In genomic region chr17:8092537-8093526, GRCm38 (mm10) we compare ENCODE assay signal across 12 mouse cellular contexts. TPM values are rescaled to one million over a fixed set of nuclear protein-coding genes. Genes with fewer than 3 reads are reported as not detected.
DNase-seq lines count a peak whose midpoint lies in the region; ATAC-seq and TF ChIP-seq lines count a peak whose summit lies in the region.
"Not testable (repeated sequence)": the region's sequence is repeated elsewhere in the genome, so short reads cannot be mapped to it uniquely, and the experiment has no call there.
"Had no signal": no experiment of that assay in that cellular context is flagged by ENCODE, and none has a peak within 500 bp of the region (broad histone marks: within the 10 kb centered on the region; RNA-seq: fewer than 3 reads in every experiment).

No protein-coding gene starts in this region.

- TF ChIP-seq POLR2A in thymus, adult 2 months (IDR thresholded peaks at IDR 0.05; ENCODE audit: control insufficient read depth, extremely low read depth, insufficient read depth, low read length, poor library complexity): not testable (repeated sequence)

- not testable (repeated sequence) for H3K27me3 ChIP-seq in forebrain, embryonic 13.5 days; forebrain, postnatal 0 days (ENCODE audit: insufficient read depth, low read length); heart, embryonic 16.5 days (ENCODE audit: control insufficient read depth, insufficient read depth, low read length); hindbrain, embryonic 15.5 days; kidney, embryonic 15.5 days; neural tube, embryonic 13.5 days; thymus, adult 2 months (ENCODE audit: control insufficient read depth, insufficient read depth, low read length)

- H3K36me3 ChIP-seq in forebrain, embryonic 13.5 days (ENCODE audit: poor library complexity, severe bottlenecking); forebrain, postnatal 0 days (ENCODE audit: insufficient read depth); heart, embryonic 16.5 days (ENCODE audit: control insufficient read depth, insufficient read depth); hindbrain, embryonic 15.5 days; kidney, embryonic 15.5 days; neural tube, embryonic 13.5 days; thymus, adult 2 months (ENCODE audit: control insufficient read depth, insufficient read depth, low read length): not testable (repeated sequence)

- H3K4me1 ChIP-seq in forebrain, embryonic 13.5 days; forebrain, postnatal 0 days (ENCODE audit: insufficient read depth); heart, embryonic 16.5 days (ENCODE audit: control insufficient read depth, insufficient read depth, low read length); hindbrain, embryonic 15.5 days (replicated peaks); kidney, embryonic 15.5 days; neural tube, embryonic 13.5 days (replicated peaks): not testable (repeated sequence)
- H3K4me1 ChIP-seq in thymus, adult 2 months (replicated peaks; ENCODE audit: control insufficient read depth, insufficient read depth, low read length): peaks cover 21% of the 10 kb centered on the region

- H3K27ac ChIP-seq in forebrain, embryonic 13.5 days; forebrain, postnatal 0 days (ENCODE audit: low read depth, low read length); heart, embryonic 16.5 days (ENCODE audit: low read length); hindbrain, embryonic 15.5 days (replicated peaks); kidney, embryonic 15.5 days; neural tube, embryonic 13.5 days (replicated peaks): not testable (repeated sequence)
- H3K27ac ChIP-seq in thymus, adult 2 months (ENCODE audit: control insufficient read depth, insufficient read depth, low read length): peak overlapping the region; percentile 85

- H3K4me2 ChIP-seq in forebrain, embryonic 13.5 days; forebrain, postnatal 0 days (ENCODE audit: low read depth); heart, embryonic 16.5 days (ENCODE audit: low read depth, low read length); hindbrain, embryonic 15.5 days; kidney, embryonic 15.5 days; neural tube, embryonic 13.5 days: not testable (repeated sequence)

- not testable (repeated sequence) for H3K4me3 ChIP-seq in forebrain, embryonic 13.5 days; forebrain, postnatal 0 days (ENCODE audit: low read depth, low read length); heart, embryonic 16.5 days (ENCODE audit: low read length); hindbrain, embryonic 15.5 days; kidney, embryonic 15.5 days (replicated peaks); neural tube, embryonic 13.5 days; thymus, adult 2 months (ENCODE audit: control insufficient read depth, insufficient read depth, low read length)

- peak; percentile 53; the same call in 1 of the 2 replicates for ATAC-seq in forebrain, embryonic 13.5 days
- ATAC-seq in forebrain, postnatal 0 days: peak; percentile 87
- ATAC-seq in heart, embryonic 16.5 days (replicated peaks; ENCODE audit: extremely low read depth, insufficient read depth, low FRiP score): peak; percentile 30; the same call in 1 of the 2 replicates
- peak; percentile 40; the same call in 1 of the 2 replicates for ATAC-seq in hindbrain, embryonic 15.5 days (ENCODE audit: low FRiP score, low read depth)
- ATAC-seq in kidney, embryonic 15.5 days (replicated peaks; ENCODE audit: low FRiP score): 0 out of 2 replicates have a peak, but pooled peaks have one; percentile 23
- ATAC-seq in neural tube, embryonic 13.5 days (ENCODE audit: low read depth): peak; percentile 32; the same call in 1 of the 2 replicates

- not testable (repeated sequence) for H3K9ac ChIP-seq in forebrain, embryonic 13.5 days; forebrain, postnatal 0 days; heart, embryonic 16.5 days (ENCODE audit: low read length); hindbrain, embryonic 15.5 days; kidney, embryonic 15.5 days; neural tube, embryonic 13.5 days

- H3K9me3 ChIP-seq in forebrain, embryonic 13.5 days (replicated peaks); forebrain, postnatal 0 days (ENCODE audit: low read length); heart, embryonic 16.5 days (replicated peaks; ENCODE audit: control insufficient read depth, low read length); hindbrain, embryonic 15.5 days; kidney, embryonic 15.5 days (replicated peaks); neural tube, embryonic 13.5 days: not testable (repeated sequence)

- not testable (repeated sequence) for DNase-seq in forebrain, postnatal 0 days
- peak; percentile 24 for DNase-seq in thymus, adult 2 months
- peak; percentile 40 for DNase-seq in thymus, postnatal 4 days

- WGBS in forebrain, embryonic 13.5 days: 62% methylated on average over 4 of the region's 18 CpGs
- 75% methylated on average over 4 of the region's 18 CpGs for WGBS in forebrain, postnatal 0 days
- 38% methylated on average over 3 of the region's 18 CpGs for WGBS in heart, embryonic 16.5 days
- WGBS in hindbrain, embryonic 15.5 days: 71% methylated on average over 4 of the region's 18 CpGs
- WGBS in kidney, embryonic 15.5 days: 44% methylated on average over 3 of the region's 18 CpGs
- 84% methylated on average over 4 of the region's 18 CpGs for WGBS in neural tube, embryonic 13.5 days
- 42% methylated on average over 4 of the region's 18 CpGs for WGBS in thymus, adult 2 months

- TF ChIP-seq CTCF in forebrain, postnatal 0 days (IDR thresholded peaks at IDR 0.05; ENCODE audit: low read depth); thymus, adult 2 months (IDR thresholded peaks at IDR 0.05; ENCODE audit: borderline replicate concordance, control insufficient read depth, extremely low read depth, insufficient read depth, low read length, poor library complexity): not testable (repeated sequence)

RNA-seq across cellular contexts. Expression of gene Gm49673, which starts 54.8 kb away (rescaled TPM):
- 0.21 TPM in 1 of 2 replicates, not detected in the other for polyA plus RNA-seq in forebrain, embryonic 13.5 days (2015; fragmentation: Nextera tagmentation; extraction: Ambion mirVana)
- 0.48 TPM in 1 of 2 replicates, not detected in the other for total RNA-seq in forebrain, postnatal 0 days (2014; rRNA removed)
- polyA plus RNA-seq in forebrain, postnatal 0 days (2015; fragmentation: Nextera tagmentation; extraction: Ambion mirVana): 0.09 and 0.53 TPM in 2 replicates
- polyA plus RNA-seq in heart, embryonic 16.5 days (2015; fragmentation: Nextera tagmentation; extraction: Ambion mirVana): not detected in 2 replicates
- polyA plus RNA-seq in hindbrain, embryonic 15.5 days (2015; fragmentation: Nextera tagmentation; extraction: Ambion mirVana): 0.57 TPM in 1 of 2 replicates, not detected in the other
- 0.26 and 0.57 TPM in 2 replicates for polyA plus RNA-seq in kidney, embryonic 15.5 days (2015; fragmentation: Nextera tagmentation; extraction: Ambion mirVana)
- polyA plus RNA-seq in neural tube, embryonic 13.5 days (2015; fragmentation: Nextera tagmentation; extraction: Ambion mirVana): 0.23 and 0.28 TPM in 2 replicates
- 4.3 and 8.5 TPM in 2 replicates for polyA plus RNA-seq in thymus, adult 2 months (2012; rRNA removed)
- total RNA-seq: G1E had no signal
- polyA plus RNA-seq: forebrain, embryonic 11.5 days; G1E; heart, embryonic 13.5 days; hindbrain, embryonic 10.5 days had no signal

RNA-seq across cellular contexts. Expression of gene Rnaset2a, which starts 55.1 kb away (rescaled TPM):
- 10.3 and 10.9 TPM in 2 replicates for polyA plus RNA-seq in forebrain, embryonic 13.5 days (2015; fragmentation: Nextera tagmentation; extraction: Ambion mirVana)
- total RNA-seq in forebrain, postnatal 0 days (2014; rRNA removed): 12.6 and 15.5 TPM in 2 replicates
- polyA plus RNA-seq in forebrain, postnatal 0 days (2015; fragmentation: Nextera tagmentation; extraction: Ambion mirVana): 15.7 and 16.8 TPM in 2 replicates
- 31.0 and 33.9 TPM in 2 replicates for polyA plus RNA-seq in heart, embryonic 16.5 days (2015; fragmentation: Nextera tagmentation; extraction: Ambion mirVana)
- polyA plus RNA-seq in hindbrain, embryonic 15.5 days (2015; fragmentation: Nextera tagmentation; extraction: Ambion mirVana): 17.6 and 17.7 TPM in 2 replicates
- polyA plus RNA-seq in kidney, embryonic 15.5 days (2015; fragmentation: Nextera tagmentation; extraction: Ambion mirVana): 43.8 and 45.0 TPM in 2 replicates
- polyA plus RNA-seq in neural tube, embryonic 13.5 days (2015; fragmentation: Nextera tagmentation; extraction: Ambion mirVana): 13.1 and 13.7 TPM in 2 replicates
- 69.4 and 79.8 TPM in 2 replicates for polyA plus RNA-seq in thymus, adult 2 months (2012; rRNA removed)

Comparison
In these comparisons a context has a peak if more than half of its experiments do, and no peak if none do; other contexts are left out.
1. ATAC-seq: peak in every context shown above with its lines; median percentile 87 in forebrain, postnatal 0 days; 53 in forebrain, embryonic 13.5 days; 40 in hindbrain, embryonic 15.5 days; 32 in neural tube, embryonic 13.5 days; 30 in heart, embryonic 16.5 days; 23 in kidney, embryonic 15.5 days.